Mouse (Mus musculus): Measurements from ENCODE around the gene Slc9a4. TPM values are rescaled to one million over a fixed set of nuclear protein-coding genes. Genes with fewer than 3 reads are reported as not detected.

Slc9a4 gene
- polyA plus RNA-seq, 1 experiment from 2014 or later = not detected

GRCm38 (mm10) chr1:40600394-40601327 lies 20.8 kb downstream of the Slc9a4 start:
- ATAC-seq = no peak
- no peak overlapping the region for H3K4me3 ChIP-seq
- no peak overlapping the region for H3K4me2 ChIP-seq
- H3K9me3 ChIP-seq (replicated peaks) = no peaks in the 10 kb centered on the region
- 76% methylated on average over 25 of the region's 25 CpGs for WGBS (ENCODE audit: insufficient replicate concordance)
- H3K27me3 ChIP-seq (replicated peaks) = no peaks in the 10 kb centered on the region
- H3K9ac ChIP-seq = no peak overlapping the region
- H3K36me3 ChIP-seq = no peaks in the 10 kb centered on the region
- no peak overlapping the region for H3K27ac ChIP-seq
- H3K4me1 ChIP-seq = no peaks in the 10 kb centered on the region

DNA sequence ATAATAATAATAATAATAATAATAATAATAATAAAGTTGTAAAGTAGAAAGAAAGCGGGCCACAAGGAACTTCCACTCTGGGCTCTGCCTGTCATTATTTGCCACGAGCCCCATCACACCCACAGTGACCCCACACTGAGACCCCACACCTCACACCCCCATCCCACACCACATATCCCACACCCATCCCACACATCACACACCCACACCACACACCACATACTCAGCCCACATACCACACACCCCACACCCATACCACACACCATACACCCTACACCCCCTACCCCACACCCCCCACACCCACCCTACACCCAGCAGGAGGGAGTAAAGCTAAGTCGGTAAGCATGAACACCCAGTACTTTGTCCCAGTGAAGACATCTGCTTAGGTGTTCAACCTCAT lies 21.6 kb downstream of the Slc9a4 start:
- H3K4me2 ChIP-seq = no peak overlapping the region
- H3K4me1 ChIP-seq = no peaks in the 10 kb centered on the region
- no peaks in the 10 kb centered on the region for H3K9me3 ChIP-seq (replicated peaks)
- no peak overlapping the region for H3K27ac ChIP-seq
- H3K4me3 ChIP-seq = no peak overlapping the region
- no peaks in the 10 kb centered on the region for H3K36me3 ChIP-seq
- ATAC-seq = no peak
- H3K9ac ChIP-seq = no peak overlapping the region
- no peaks in the 10 kb centered on the region for H3K27me3 ChIP-seq (replicated peaks)
- 53% methylated on average over 3 of the region's 3 CpGs for WGBS (ENCODE audit: insufficient replicate concordance)

GRCm38 (mm10) chr1:40613219-40613618 lies 33.3 kb downstream of the Slc9a4 start:
- H3K4me1 ChIP-seq = no peaks in the 10 kb centered on the region
- no peaks in the 10 kb centered on the region for H3K36me3 ChIP-seq
- no peak overlapping the region for H3K4me2 ChIP-seq
- no peak overlapping the region for H3K27ac ChIP-seq
- H3K9me3 ChIP-seq (replicated peaks) = no peaks in the 10 kb centered on the region
- H3K27me3 ChIP-seq (replicated peaks) = no peaks in the 10 kb centered on the region
- WGBS (ENCODE audit: insufficient replicate concordance) = 78% methylated on average over 2 of the region's 2 CpGs
- no peak overlapping the region for H3K4me3 ChIP-seq
- no peak overlapping the region for H3K9ac ChIP-seq
- ATAC-seq = no peak

GRCm38 (mm10) chr1:40619093-40619492 lies 39.2 kb downstream of the Slc9a4 start:
- no peaks in the 10 kb centered on the region for H3K36me3 ChIP-seq
- no peak overlapping the region for H3K9ac ChIP-seq
- no peak overlapping the region for H3K4me3 ChIP-seq
- H3K4me2 ChIP-seq = no peak overlapping the region
- no peak for ATAC-seq
- H3K9me3 ChIP-seq (replicated peaks) = no peaks in the 10 kb centered on the region
- 64% methylated on average over 5 of the region's 5 CpGs for WGBS (ENCODE audit: insufficient replicate concordance)
- H3K27me3 ChIP-seq (replicated peaks) = no peaks in the 10 kb centered on the region
- H3K4me1 ChIP-seq = no peaks in the 10 kb centered on the region
- H3K27ac ChIP-seq = no peak overlapping the region

GRCm38 (mm10) chr1:40619871-40620270 lies 40.0 kb downstream of the Slc9a4 start:
- 48% methylated on average over 5 of the region's 5 CpGs for WGBS (ENCODE audit: insufficient replicate concordance)
- no peak overlapping the region for H3K4me2 ChIP-seq
- no peak for ATAC-seq
- H3K27me3 ChIP-seq (replicated peaks) = no peaks in the 10 kb centered on the region
- H3K4me1 ChIP-seq = no peaks in the 10 kb centered on the region
- no peak overlapping the region for H3K9ac ChIP-seq
- no peaks in the 10 kb centered on the region for H3K36me3 ChIP-seq
- H3K9me3 ChIP-seq (replicated peaks) = no peaks in the 10 kb centered on the region
- no peak overlapping the region for H3K4me3 ChIP-seq
- no peak overlapping the region for H3K27ac ChIP-seq

DNA sequence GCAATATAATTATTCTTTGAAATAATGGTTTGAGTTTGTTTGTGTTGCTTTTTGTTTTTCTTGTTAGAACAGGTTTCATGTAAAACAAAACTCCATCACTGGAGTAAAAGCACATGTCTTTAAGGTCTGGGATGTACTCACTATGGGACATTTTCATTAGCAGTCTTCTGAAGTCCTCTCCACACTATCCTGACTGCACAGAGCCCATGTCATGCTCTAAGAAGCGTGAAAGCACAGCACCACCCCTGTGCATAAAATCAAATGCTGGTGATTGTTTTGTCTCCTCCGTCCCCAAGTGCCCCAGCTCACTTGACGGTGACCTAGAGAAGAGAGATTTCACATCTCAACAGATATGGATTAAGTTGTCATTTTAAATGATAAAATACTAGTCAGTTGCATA lies 45.1 kb downstream of the Slc9a4 start:
- WGBS (ENCODE audit: insufficient replicate concordance) = 59% methylated on average over 3 of the region's 3 CpGs
- Histone ChIP-seq H3K4me1 (no peaks in the 10 kb centered on the region), H3K9me3 (replicated peaks) (no peaks in the 10 kb centered on the region), H3K9ac (no peak overlapping the region), H3K4me3 (no peak overlapping the region), H3K4me2 (no peak overlapping the region), H3K27me3 (replicated peaks) (no peaks in the 10 kb centered on the region), H3K36me3 (no peaks in the 10 kb centered on the region), H3K27ac (no peak overlapping the region)
- no peak for ATAC-seq

DNA sequence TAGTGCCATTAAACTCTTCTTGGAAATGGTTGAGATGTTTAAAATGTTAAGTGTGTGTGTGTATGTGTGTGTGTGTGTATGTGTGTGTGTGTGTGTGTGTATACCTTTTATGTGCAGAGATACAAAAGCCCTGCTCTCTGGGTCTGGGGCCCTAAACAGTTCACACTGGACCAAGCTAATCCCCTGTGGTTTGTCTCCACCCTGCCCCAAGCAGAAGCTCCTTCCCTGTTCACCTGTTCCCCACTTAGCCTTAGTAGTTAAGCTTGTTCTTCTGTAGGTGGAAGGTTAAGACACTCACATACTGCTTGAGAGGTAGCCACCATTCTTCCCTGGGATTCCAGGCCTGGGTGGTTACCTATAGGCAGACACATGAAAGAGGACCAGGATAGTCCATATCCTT lies 47.1 kb downstream of the Slc9a4 start:
- Histone ChIP-seq H3K4me1 (no peaks in the 10 kb centered on the region), H3K27me3 (replicated peaks) (no peaks in the 10 kb centered on the region), H3K4me3 (no peak overlapping the region), H3K27ac (no peak overlapping the region), H3K9ac (no peak overlapping the region), H3K9me3 (replicated peaks) (no peaks in the 10 kb centered on the region), H3K36me3 (no peaks in the 10 kb centered on the region), H3K4me2 (no peak overlapping the region)
- no peak for ATAC-seq

- H3K9ac ChIP-seq = no peak overlapping the region
- no peaks in the 10 kb centered on the region for H3K27me3 ChIP-seq (replicated peaks)
- H3K4me3 ChIP-seq = no peak overlapping the region
- H3K27ac ChIP-seq = no peak overlapping the region
- no peak overlapping the region for H3K4me2 ChIP-seq
- H3K36me3 ChIP-seq = no peaks in the 10 kb centered on the region
- 67% methylated on average over 3 of the region's 3 CpGs for WGBS (ENCODE audit: insufficient replicate concordance)
- ATAC-seq = no peak
- H3K4me1 ChIP-seq = no peaks in the 10 kb centered on the region
- H3K9me3 ChIP-seq (replicated peaks) = no peaks in the 10 kb centered on the region
Observed at GRCm38 (mm10) chr1:40628443-40628842, 48.6 kb downstream of the Slc9a4 start.

DNA sequence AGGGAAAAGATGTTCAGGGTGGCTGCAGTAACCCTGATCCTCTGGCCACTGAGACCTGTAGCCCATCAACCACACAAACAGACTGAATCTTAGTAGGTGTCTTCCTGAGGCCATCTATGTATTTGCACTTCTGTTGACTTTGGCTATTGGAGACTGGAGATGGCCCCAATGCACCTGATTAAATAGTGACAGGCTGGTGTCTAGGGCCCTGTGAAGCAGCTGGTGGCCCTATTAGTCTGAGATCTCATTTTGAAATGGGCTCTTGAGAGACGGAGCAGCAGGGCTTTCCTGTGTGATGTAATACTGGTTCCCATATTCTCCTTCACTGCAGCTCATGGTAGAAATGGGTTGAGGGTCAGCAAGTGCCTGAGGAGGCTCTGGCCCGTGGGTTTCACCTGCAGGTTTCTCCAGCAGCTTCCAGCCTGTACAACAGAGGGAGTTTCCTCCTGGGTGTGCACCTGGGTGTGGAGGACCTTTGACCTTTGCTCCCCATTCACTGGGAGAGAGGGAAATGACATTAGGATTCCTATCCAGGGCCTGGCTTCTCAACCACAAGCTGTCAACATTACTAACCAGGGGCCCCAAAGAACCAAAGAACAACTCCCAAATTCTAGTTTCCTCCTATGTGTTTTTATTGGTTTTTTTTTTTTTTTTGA lies 52.7 kb downstream of the Slc9a4 start:
- Histone ChIP-seq H3K4me2 (no peak overlapping the region), H3K4me1 (no peaks in the 10 kb centered on the region), H3K9me3 (replicated peaks) (no peaks in the 10 kb centered on the region), H3K36me3 (no peaks in the 10 kb centered on the region), H3K9ac (no peak overlapping the region), H3K4me3 (no peak overlapping the region), H3K27me3 (replicated peaks) (no peaks in the 10 kb centered on the region), H3K27ac (no peak overlapping the region)
- WGBS (ENCODE audit: insufficient replicate concordance) = 38% methylated on average over 2 of the region's 2 CpGs
- no peak for ATAC-seq

DNA sequence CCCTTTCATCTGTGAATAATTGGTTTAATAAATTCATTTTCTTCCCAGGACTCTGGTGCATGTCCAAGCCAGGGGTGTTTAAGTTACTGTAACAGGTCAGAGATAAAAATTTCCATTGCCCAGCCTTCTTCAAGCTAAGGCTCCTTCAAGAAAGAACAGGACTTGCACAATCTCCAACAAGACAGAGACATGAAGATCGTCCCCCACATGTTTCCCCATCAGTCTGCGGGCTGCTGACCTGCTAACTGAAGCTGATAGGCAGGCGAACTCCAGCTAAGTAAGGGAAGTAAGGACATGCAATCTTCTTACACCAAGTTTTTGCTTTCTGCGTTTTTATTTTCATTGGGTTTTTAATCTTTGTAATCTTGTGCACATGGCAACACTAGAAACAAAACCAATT lies 54.7 kb downstream of the Slc9a4 start:
- WGBS (ENCODE audit: insufficient replicate concordance) = 42% methylated on average over 4 of the region's 4 CpGs
- Histone ChIP-seq H3K9ac (no peak overlapping the region), H3K27me3 (replicated peaks) (no peaks in the 10 kb centered on the region), H3K4me1 (no peaks in the 10 kb centered on the region), H3K9me3 (replicated peaks) (no peaks in the 10 kb centered on the region), H3K4me2 (no peak overlapping the region), H3K36me3 (no peaks in the 10 kb centered on the region), H3K4me3 (no peak overlapping the region), H3K27ac (no peak overlapping the region)
- ATAC-seq = no peak

DNA sequence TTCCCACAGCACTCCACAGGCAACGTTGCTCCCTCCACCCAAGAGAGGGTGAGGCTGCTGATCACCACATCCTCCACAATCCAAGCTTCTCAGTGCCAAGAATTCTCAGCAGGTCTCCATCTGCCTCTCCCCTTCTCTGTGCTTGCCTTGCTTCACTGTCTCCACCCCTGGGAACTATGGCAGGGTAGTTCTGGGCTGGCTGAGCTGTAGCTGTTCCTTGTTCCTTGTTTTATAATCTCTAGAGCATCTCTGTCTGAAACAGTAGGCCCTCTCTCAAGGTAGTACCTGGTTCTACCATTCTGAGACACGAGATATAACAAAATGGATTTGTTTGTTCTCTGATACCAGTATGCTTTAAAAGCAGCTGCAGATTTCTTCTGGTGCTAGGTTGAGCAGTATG lies 68.4 kb downstream of the Slc9a4 start:
- Histone ChIP-seq H3K9ac (no peak overlapping the region), H3K36me3 (no peaks in the 10 kb centered on the region), H3K4me1 (no peaks in the 10 kb centered on the region), H3K9me3 (replicated peaks) (no peaks in the 10 kb centered on the region), H3K27ac (no peak overlapping the region), H3K4me3 (no peak overlapping the region), H3K4me2 (no peak overlapping the region), H3K27me3 (replicated peaks) (no peaks in the 10 kb centered on the region)
- 39% methylated on average over 2 of the region's 2 CpGs for whole genome bisulfite sequencing (ENCODE audit: insufficient replicate concordance)
- ATAC-seq = no peak

DNA sequence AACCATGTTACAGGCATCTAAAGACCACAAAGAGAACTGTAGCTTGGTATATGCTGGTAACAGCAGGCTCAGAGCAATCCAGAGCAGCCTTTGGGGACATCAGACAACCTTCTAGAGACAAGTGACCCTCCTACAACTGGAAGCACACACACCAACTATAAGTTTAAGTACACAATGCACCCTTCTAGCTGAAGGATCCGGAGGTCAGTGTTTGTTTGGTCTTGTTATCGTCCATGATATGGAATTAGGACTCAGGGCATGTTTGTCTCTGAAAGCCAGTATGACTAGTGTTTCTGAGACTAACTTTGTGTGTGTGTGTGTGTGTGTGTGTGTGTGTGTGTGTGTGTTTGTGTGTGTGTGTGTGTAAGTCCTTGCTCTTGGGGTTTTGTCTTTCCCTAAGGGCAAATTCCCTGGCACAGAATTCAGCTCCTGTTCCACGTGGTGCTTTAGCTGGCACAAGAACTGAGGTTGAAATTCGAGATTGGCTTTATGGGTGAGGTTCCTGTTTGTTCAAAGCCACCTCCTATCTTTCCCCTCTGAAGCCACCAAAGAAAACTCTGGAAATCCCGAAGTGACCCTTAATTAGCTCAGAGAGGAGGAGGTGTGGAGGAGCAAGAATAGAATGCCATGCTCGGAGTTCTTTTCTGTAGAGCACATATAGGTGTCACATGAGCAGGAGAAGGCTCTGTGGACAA lies 71.1 kb downstream of the Slc9a4 start:
- H3K9me3 ChIP-seq (replicated peaks) = no peaks in the 10 kb centered on the region
- H3K36me3 ChIP-seq = no peaks in the 10 kb centered on the region
- H3K4me2 ChIP-seq = no peak overlapping the region
- no peak for ATAC-seq
- H3K4me1 ChIP-seq = no peaks in the 10 kb centered on the region
- no peak overlapping the region for H3K9ac ChIP-seq
- no peak overlapping the region for H3K4me3 ChIP-seq
- no peak overlapping the region for H3K27ac ChIP-seq
- H3K27me3 ChIP-seq (replicated peaks) = no peaks in the 10 kb centered on the region
- WGBS (ENCODE audit: insufficient replicate concordance) = 41% methylated on average over 6 of the region's 6 CpGs
